Mouse (Mus musculus) kidney, postnatal 10 days (tissue): ENCODE results near the gene Cog4.
"Not testable (repeated sequence)": the region's sequence is repeated elsewhere in the genome, so short reads cannot be mapped to it uniquely, and the experiment has no call there.

Experiments used
- DNase-seq: peaks from one replicate; pipeline ENCODE4 v3.0.0; 2021; ENCODE audit warnings: mixed read lengths

Cog4 gene

GRCm38 (mm10) chr8:110831956-110832355 is 14.4 kb upstream of the Cog4 start:
- no peak for DNase-seq

DNA sequence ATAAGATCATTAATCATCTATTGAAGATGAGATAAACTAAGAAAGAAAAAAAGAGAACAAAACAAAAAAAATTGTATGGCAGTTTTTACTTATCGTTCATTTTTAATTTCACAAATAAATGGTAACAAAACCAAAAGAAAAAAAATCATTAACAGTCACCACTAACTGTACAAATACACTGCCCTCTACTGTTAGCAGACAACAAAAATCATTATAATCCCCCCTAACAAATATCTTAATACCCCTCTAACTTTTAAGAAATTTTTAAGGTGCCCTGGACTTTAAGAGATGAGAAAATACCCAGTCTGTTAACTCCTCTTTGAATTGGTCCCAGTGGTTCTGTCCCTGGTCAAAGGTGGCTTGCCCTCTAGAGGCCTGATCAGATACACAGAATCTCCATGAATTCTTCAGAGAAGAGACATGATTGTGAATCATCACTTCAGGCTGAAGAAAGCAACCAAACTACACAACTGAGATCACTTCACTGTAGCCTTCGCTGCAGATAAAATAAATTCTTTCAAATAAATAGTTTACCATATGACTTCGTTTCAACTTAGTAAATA is 4.3 kb upstream of the Cog4 start:
- DNase-seq = no peak

DNA sequence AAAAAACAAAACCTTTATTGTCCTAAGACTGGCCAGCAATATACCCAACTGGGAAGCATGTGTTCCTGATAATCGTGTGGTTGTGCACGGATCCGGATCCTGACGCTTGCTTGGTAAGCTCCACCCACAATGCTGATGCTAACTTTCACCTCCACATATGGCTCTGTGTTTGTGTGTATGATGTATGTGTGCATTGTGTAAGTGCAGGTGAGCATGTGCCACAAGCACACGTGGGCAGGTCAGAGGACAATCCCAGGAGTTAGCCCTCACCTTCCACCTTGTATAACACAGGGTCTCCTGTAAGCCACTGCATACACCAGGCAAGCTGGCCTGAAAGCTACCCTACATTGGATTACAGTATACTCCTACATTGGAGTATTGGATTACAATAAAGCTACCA is 3.2 kb upstream of the Cog4 start:
- DNase-seq = no peak

DNA sequence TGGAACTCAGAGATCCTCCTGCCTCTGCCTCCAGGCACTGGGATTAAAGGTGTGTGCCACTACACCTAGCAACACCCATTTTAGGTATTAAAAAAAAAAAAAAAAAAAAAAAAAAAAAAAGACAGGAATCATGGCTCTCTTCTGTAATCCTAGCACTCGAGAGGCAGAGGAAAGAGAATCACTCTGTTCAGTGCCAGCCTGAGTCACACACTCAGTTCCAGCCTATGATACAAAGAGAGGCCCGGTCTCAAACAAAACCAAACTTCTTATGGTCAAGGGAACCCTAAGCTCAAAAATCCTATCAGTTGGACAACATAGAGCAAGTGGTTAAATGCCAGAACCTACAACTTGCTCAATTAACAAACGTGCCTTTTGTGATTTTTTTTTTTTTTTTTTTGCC is 1.5 kb upstream of the Cog4 start:
- DNase-seq = no peak

GRCm38 (mm10) chr8:110845821-110846404 is 487 bp upstream of the Cog4 start:
- no peak for DNase-seq

DNA sequence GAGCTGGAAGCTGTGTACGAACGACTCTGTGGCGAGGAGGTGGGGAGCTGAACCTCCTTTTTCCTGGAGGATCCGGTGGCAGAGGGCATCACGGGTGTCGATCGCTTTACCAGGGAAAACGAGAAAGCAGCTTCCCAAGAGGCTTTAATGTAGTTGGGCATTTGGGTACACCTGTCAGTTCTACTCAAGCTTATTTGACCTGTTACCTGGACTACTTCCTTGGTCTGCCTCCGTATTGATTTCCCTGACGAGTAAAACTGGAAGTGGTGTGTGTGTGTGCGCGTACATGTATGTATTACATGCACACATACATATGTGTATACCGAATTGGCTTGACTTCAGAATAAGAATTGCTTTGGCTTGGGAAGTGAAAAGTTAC is 760 bp downstream of the Cog4 start:
- DNase-seq = no peak

DNA sequence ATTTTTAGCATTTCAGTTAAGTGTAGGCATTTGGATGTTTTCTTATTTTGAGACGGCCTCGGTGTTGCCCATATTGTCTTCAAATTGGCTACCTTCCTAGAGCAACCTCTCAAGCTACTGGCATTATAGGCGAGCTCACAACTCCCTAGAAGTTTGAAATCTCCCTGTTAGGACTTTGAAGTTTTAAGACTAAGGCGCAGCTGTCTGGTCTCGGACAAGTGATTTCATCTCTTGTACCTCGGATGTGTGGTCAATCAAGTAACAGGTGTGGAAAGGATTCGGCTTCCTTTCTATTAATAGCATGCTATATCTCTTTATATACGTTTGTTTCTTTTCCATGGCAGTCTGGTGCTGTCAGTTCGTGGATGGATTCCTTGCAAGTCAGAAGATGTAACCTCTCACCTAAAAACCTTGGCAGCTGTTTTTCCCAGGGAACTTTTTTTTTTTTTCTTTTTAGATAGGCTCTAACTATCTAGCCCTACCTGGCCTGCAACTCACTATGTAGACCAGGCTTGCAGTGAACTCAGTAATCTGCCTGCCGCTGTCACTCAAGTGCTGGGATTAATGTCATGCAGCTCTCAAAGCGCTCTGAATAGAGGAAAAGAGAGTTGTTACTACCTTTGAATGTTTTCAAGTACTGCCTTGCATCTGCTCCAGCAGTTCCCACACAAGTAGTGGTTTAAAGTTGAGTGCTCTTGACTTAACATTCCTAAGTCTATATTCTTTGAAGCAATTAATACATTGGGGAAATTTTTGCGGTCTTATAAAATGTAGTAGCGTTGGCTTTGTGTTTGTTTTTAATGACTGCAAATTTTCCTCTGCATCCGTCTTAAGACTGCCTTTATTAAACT is 1.5 kb downstream of the Cog4 start:
- DNase-seq = no peak

DNA sequence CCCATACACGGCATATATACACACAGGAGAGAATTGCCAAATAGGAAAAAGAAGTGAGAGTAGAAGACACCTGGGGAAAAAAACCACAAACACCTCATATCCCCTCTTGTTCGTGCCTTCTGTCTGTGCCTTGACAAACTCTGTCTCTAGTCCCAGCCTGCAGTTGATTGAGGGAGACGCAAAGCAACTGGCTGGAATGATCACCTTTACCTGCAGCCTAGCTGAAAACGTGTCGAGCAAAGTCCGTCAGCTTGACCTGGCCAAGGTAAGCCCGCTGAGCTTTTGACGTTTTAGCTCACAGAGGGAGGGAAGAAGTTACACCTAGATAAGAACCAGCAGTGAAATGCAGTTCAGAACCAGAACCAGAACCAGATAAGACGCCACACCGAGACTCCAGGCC is 4.8 kb downstream of the Cog4 start:
- no peak for DNase-seq

DNA sequence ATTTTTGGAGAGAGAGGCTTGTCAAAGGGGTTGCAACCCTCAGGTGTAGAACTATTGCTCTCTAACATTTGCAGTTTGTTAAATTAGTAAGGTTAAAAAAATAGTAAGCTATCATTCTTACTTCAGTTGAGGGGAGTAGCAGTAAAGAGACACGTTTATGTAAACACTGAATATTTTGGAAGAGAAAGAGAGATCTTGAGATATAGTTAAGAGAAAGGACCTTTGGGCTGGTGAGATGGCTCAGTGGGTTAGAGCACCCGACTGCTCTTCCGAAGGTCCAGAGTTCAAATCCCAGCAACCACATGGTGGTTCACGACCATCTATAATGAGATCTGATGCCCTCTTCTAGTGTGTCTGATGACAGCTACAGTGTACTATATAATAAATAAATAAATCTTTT is 9.7 kb downstream of the Cog4 start:
- not testable (repeated sequence) for DNase-seq

DNA sequence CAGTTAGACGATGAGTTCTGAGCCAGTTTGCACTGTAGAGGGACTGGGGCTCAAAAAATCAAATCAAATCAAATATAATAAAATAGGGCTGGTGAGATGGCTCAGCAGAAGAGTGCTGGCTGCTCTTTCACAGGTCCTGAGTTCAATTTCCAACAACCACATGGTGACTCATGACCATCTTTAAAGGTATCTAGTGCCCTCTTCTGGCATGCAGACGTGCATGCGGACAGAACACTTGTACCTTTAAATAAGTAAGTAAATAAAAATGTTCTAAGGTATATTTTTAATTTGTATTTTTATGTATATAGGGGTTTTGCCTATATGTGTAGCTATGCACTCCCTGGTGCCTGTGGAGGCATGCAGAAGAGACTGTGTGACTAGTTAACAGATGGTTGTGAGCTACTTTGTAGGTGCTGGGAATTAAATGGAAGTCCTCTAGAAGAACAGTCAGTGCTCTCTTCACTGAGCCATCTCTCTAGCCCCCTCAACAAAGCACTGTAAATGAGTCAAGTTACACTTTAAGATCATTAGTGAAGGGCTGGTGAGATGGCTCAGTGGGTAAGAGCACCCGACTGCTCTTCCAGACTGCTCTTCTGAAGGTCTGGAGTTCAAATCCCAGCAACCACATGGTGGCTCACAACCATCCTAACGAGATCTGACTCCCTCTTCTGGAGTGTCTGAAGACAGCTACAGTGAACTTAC is 10.5 kb downstream of the Cog4 start:
- DNase-seq = no peak

DNA sequence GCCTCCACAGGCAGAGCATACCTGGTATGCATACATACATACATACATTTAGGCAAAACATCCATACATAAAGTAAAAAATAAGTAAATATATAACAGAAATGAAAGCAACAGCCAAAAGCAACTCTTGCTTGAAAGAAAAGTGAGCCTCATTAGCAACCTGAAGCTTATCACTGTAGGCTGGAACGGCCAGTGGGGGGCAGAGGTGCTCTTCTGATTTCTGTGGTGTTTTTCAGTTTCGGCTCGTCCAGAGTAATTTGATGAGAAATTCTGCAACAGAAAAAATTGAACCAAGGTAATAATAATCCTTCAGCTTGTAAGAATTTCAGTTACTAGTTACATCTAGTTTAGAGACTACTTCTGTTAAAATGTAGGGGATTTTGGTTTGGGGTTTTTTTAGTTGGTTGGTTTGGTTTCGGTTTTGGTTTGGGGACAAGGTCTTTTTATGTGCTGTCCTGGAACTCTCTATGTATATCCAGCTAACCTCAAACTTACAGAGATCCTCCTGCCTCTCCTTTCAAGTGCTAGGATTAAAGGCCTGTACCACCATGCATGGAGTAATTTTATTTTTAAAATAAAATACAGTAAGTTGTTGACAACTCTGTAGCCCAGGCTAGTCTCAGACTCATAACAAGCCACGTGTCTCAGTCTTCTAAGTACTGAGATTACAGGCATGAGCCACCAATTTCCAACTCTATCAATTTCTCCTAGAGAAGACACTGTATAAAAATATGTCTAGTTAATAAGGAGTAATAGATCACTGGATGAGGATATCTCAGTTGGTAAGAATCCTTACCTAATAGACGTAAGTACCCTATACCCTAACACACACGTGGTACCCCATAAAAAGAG is 13.5 kb downstream of the Cog4 start:
- no peak for DNase-seq

GRCm38 (mm10) chr8:110861347-110862025 is 15.1 kb downstream of the Cog4 start:
- DNase-seq = not testable (repeated sequence)

GRCm38 (mm10) chr8:110870501-110870900 is 24.1 kb downstream of the Cog4 start:
- no peak for DNase-seq

GRCm38 (mm10) chr8:110877862-110878261 is 31.5 kb downstream of the Cog4 start:
- no peak for DNase-seq

DNA sequence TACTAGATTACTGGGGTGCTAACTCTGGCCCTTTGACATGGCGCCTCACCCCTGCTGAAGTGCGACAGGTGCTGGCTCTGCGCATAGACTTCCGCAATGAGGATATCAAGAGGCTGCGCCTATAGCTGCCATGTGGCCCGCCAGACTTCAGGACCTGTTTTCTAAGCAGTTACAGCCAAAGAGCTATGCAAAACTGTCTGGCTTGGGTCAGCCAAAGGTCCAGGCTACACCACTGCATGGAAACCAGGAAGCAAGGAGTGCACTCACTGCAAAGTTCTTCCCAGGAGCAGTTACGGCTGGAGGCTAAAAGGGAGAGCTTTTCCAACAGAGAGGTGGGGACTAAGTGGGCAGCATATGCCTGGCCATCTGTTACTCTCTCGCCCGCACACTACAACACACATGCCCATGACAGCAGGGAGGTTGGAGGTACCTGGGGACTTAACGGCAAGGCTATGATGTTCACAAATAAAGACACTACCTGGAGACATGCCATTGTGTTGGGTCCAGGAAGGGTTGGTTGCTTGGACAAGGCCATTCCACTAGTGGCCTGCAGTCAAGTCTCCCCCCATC is 35.4 kb downstream of the Cog4 start:
- no peak for DNase-seq

DNA sequence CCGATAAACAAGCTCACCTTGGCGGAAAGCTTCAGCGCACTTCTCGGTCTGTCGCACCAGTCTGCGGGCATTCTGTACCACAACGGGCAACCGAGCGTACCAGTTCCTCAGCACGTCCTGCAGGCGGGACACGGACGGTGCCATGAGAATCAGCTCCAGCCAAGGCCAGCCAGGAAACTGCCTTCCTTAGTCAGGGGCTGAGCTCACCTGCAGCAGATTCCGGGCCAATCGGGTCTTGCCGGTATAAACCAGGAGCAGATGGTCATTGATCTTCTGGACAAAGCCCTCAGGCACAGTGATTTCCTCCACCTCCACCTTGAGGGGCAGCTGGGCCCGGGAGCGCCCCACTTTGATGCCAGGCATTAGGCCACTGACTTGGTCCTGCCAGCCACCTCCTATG is 37.4 kb downstream of the Cog4 start:
- DNase-seq = no peak

DNA sequence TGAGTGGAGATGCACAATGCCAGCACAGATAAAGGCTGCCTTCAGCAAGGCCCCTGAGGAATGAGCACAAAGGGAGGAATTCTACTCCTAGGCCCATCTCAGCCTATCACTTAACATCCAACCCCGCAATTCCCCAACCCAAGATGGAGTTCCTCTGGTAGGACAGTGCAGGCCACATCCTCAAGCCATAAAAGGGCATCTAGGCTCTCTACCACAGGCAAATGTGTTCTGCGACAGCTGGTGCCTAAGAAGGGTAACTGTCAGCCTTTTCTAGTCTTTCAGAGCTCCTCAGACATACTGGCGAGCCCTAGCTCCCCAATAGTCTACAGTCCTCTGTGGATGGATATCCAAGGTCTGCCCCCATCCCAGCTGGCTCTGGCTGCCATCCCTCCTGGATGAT is 40.2 kb downstream of the Cog4 start:
- DNase-seq = no peak

GRCm38 (mm10) chr8:110887551-110887950 is 41.2 kb downstream of the Cog4 start:
- no peak for DNase-seq

GRCm38 (mm10) chr8:110888441-110888840 is 42.0 kb downstream of the Cog4 start:
- no peak for DNase-seq

DNA sequence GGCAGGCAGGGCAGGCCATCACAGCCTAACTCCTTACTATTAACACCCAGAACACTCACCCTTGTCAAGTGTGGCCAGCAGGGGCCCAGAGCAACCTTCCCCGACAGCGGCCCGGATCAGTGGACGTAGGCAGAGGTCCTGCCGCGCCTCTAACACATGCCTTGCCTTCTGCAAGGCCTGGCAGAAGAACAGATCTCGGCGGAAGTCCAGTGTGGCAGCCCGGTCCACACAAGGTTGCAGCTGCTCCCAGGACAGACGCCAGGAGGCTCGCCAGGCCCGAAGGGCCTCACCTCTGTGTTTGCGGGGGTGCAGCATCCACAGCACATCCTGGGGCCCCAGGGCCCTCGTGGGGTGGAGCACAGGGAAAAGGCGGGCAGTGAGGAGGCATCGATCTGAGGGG is 42.5 kb downstream of the Cog4 start:
- DNase-seq = no peak

GRCm38 (mm10) chr8:110889904-110890470 is 43.6 kb downstream of the Cog4 start:
- DNase-seq = no peak
